Mouse (Mus musculus) left cerebral cortex, adult 18-20 months (tissue): ENCODE data around the gene Ier5l. TPM values are rescaled to one million over a fixed set of nuclear protein-coding genes. Genes with fewer than 3 reads are reported as not detected.

Source experiments
- DNase-seq, 2 experiments: peaks; one replicate each; pipeline ENCODE4 v3.0.0; 2021 to 2022; ENCODE audit warnings: low spot score in 2 of 2, mixed read lengths in 1 of 2
- total RNA-seq, 2 experiments: library from RNA; stranded (reverse); gene quantifications; 2 replicates each; pipeline ENCODE4 v1.2.3; 2021

The Ier5l gene
- total RNA-seq, 2 experiments from 2014 or later = 30.3 to 30.4 TPM

- DNase-seq = peak; percentile 63 to 69
These were observed 32.2 kb downstream of the Ier5l start for GRCm38 (mm10) chr2:30441518-30442497.

GRCm38 (mm10) chr2:30440701-30441517 is 33.1 kb downstream of the Ier5l start:
- DNase-seq = peak; percentile 54 to 64

- DNase-seq = no peak
These were observed 33.8 kb downstream of the Ier5l start for GRCm38 (mm10) chr2:30440211-30440700.

- DNase-seq = no peak
These were observed 34.4 kb downstream of the Ier5l start for GRCm38 (mm10) chr2:30439631-30440030.

- no peak for DNase-seq
These were observed 36.2 kb downstream of the Ier5l start for GRCm38 (mm10) chr2:30437791-30438190.

DNA sequence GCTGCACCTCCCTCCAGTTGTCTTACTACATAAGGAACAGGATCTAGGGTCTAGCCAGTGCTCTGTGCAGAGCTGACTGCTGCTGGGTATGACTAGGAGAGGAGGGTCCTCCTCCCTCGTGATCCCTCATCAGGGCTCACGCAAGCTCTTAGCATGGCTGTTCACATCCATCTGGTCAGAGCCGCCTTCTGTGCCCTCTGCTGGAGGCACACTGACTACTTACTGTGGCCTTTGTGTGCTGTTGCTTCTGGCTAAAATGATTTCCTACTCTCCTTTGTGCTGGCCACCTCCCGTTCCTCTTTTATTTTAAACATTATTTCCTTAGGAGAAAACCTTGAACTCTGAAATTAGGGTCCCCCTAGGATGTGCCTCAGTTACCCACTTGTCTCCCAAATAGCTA is 37.2 kb downstream of the Ier5l start:
- no peak for DNase-seq

DNA sequence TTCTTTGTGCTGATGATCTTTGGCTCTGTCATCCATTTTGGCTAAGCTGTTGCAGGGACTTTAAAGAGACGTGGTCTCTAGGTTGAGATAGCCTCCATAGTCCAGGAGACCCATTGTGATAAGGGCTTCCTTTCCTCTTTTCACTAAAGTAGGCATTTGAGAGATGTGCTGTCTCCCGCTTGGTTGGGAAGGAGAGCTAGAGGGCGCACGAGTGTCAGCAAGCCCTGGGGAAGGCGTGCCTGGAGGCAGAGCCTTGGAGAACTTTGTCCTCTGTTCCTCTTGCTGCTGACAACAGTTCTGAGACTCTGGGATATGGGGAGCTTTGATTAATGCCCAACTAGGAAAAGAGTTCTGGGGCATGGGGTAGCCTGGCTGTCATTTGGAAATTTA is 37.9 kb downstream of the Ier5l start:
- DNase-seq = no peak

- peak; percentile 64 to 76 for DNase-seq
These were observed 38.5 kb downstream of the Ier5l start for GRCm38 (mm10) chr2:30435326-30436155.

DNA sequence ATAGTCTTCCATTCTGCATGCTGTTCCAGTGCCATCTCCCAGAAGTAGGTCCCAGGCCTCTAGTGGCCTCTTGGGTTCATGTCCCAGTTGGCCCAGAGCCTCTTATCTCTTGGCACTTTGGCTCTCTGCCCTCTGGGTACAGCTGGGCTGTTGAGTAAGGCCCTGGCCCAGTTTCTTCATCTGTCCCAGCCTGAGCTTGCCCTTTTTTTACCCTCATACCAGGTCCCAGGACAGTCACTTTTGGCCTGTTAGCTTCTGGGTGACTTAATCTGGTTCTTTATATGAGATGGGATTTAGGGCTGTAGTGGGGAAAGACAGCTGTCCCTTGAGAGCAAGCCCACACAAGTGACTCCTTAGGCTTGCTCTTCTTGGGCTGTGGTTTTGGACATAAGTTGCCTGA is 44.9 kb downstream of the Ier5l start:
- no peak for DNase-seq

Other genes with a start within 250 kb of the Ier5l start
- 10 to 100 TPM; 58.2 to 62.6 TPM for gene Lrrc8a, start 236.5 kb downstream of the Ier5l start, total RNA-seq
- 10 to 100 TPM in 1 of 2 experiments, 1 to 10 TPM in 1; 9.5 to 10.3 TPM for gene Gm28035, start 233.7 kb downstream of the Ier5l start, total RNA-seq
- gene Phyhd1, start 208.0 kb downstream of the Ier5l start, total RNA-seq = 10 to 100 TPM; 17.7 to 19.6 TPM
- gene Gm28038, start 193.2 kb downstream of the Ier5l start, total RNA-seq = not detected
- 10 to 100 TPM; 19.7 to 22.0 TPM for gene Dolk, start 187.9 kb downstream of the Ier5l start, total RNA-seq
- 10 to 100 TPM; 21.3 to 24.1 TPM for gene Nup188, start 187.8 kb downstream of the Ier5l start, total RNA-seq
- 100 to 1,000 TPM; 295 to 306 TPM for gene Sh3glb2, start 114.9 kb downstream of the Ier5l start, total RNA-seq
- 100 to 1,000 TPM; 108 to 120 TPM for gene Miga2, start 110.0 kb downstream of the Ier5l start, total RNA-seq
- gene Dolpp1, start 82.0 kb downstream of the Ier5l start, total RNA-seq = 10 to 100 TPM; 24.2 to 27.5 TPM
- 10 to 100 TPM; 53.7 to 57.3 TPM for gene Crat, start 58.4 kb downstream of the Ier5l start, total RNA-seq
- gene Ptpa, start 58.2 kb downstream of the Ier5l start, total RNA-seq = 100 to 1,000 TPM; 182 to 189 TPM
- gene Cstad, start 120.8 kb upstream of the Ier5l start, total RNA-seq = 1 to 10 TPM; 3.1 to 4.0 TPM